Mouse (Mus musculus): ENCODE measurements around the gene Apmap. TPM values are rescaled to one million over a fixed set of nuclear protein-coding genes. Genes with fewer than 3 reads are reported as not detected.

Apmap gene
- polyA plus RNA-seq, 1 experiment = 66.9 TPM

Other genes starting within 250 kb of the Apmap start
- 2.7 and 4.4 TPM in 2 replicates for gene 3300002I08Rik, start 245.8 kb downstream of the Apmap start, polyA plus RNA-seq (2012; rRNA removed)
- gene Zfp442, start 157.1 kb downstream of the Apmap start, polyA plus RNA-seq (2012; rRNA removed) = 1.2 and 1.4 TPM in 2 replicates
- gene Zfp345, start 123.5 kb downstream of the Apmap start, polyA plus RNA-seq (2012; rRNA removed) = not detected in 2 replicates
- 0.21 and 0.42 TPM in 2 replicates for gene Cst7, start 38.2 kb downstream of the Apmap start, polyA plus RNA-seq (2012; rRNA removed)
- 27.2 and 28.8 TPM in 2 replicates for gene Acss1, start 59.9 kb upstream of the Apmap start, polyA plus RNA-seq (2012; rRNA removed)
- gene Vsx1, start 80.8 kb upstream of the Apmap start, polyA plus RNA-seq (2012; rRNA removed) = 0.13 and 0.27 TPM in 2 replicates
- gene Entpd6, start 140.5 kb upstream of the Apmap start, polyA plus RNA-seq (2012; rRNA removed) = 56.2 and 57.8 TPM in 2 replicates
- 131 and 133 TPM in 2 replicates for gene Pygb, start 178.2 kb upstream of the Apmap start, polyA plus RNA-seq (2012; rRNA removed)